16 mouse cellular contexts compared by ENCODE assay signal in genomic region chr15:81847861-81848260, GRCm38 (mm10). TPM values are rescaled to one million over a fixed set of nuclear protein-coding genes. Genes with fewer than 3 reads are reported as not detected.
DNase-seq lines count a peak whose midpoint lies in the region; ATAC-seq and TF ChIP-seq lines count a peak whose summit lies in the region.
"Had no signal": no experiment of that assay in that cellular context is flagged by ENCODE, and none has a peak within 500 bp of the region (broad histone marks: within the 10 kb centered on the region; RNA-seq: fewer than 3 reads in every experiment).

No protein-coding gene starts in this region.

- H3K4me2 ChIP-seq in stomach, embryonic 16.5 days (ENCODE audit: low read depth, low read length): no peak overlapping the region
- H3K4me2 ChIP-seq: embryonic facial prominence, embryonic 13.5 days; forebrain, embryonic 13.5 days; heart, embryonic 12.5 days; hindbrain, embryonic 12.5 days had no signal

- H3K4me1 ChIP-seq in stomach, embryonic 16.5 days (ENCODE audit: control insufficient read depth, insufficient read depth, low read length): no peaks in the 10 kb centered on the region; the same call in 1 of the 2 replicates
- H3K4me1 ChIP-seq: forebrain, embryonic 13.5 days had no signal

- no peak for TF ChIP-seq CTCF in gastrocnemius, adult 2 months (IDR thresholded peaks at IDR 0.05)
- TF ChIP-seq CTCF in layer of hippocampus, adult 2 months (conservative IDR thresholded peaks at IDR 0.05): no peak

- no peaks in the 10 kb centered on the region for H3K9me3 ChIP-seq in stomach, embryonic 16.5 days (replicated peaks; ENCODE audit: control insufficient read depth, low read length)
- H3K9me3 ChIP-seq: embryonic facial prominence, embryonic 13.5 days; forebrain, embryonic 13.5 days; G1E; heart, embryonic 12.5 days; hindbrain, embryonic 12.5 days had no signal

- peaks cover 10% of the 10 kb centered on the region for H3K36me3 ChIP-seq in stomach, embryonic 16.5 days (ENCODE audit: control insufficient read depth, insufficient read depth, low read length)

- peak overlapping the region; percentile 39 for H3K4me3 ChIP-seq in gastrocnemius, adult 2 months
- no peak overlapping the region for H3K4me3 ChIP-seq in layer of hippocampus, adult 2 months
- no peak overlapping the region for H3K4me3 ChIP-seq in stomach, embryonic 16.5 days (replicated peaks; ENCODE audit: low read length)
- H3K4me3 ChIP-seq: embryonic facial prominence, embryonic 13.5 days; forebrain, embryonic 13.5 days; heart, embryonic 12.5 days; hindbrain, embryonic 12.5 days had no signal

- WGBS in stomach, embryonic 16.5 days: 79% methylated on average over 5 of the region's 5 CpGs

- H3K9ac ChIP-seq in stomach, embryonic 16.5 days (ENCODE audit: low read length): 0 out of 2 replicates have a peak overlapping the region, but pooled peaks have one; percentile 7
- H3K9ac ChIP-seq: embryonic facial prominence, embryonic 13.5 days; forebrain, embryonic 13.5 days; forebrain, postnatal 0 days; heart, embryonic 12.5 days; hindbrain, embryonic 12.5 days had no signal

- intact Hi-C loops in gastrocnemius, adult 2 months (cut with DNase I): no loop called here

- ATAC-seq in erythroblast, adult 5-6 weeks (replicated peaks; ENCODE audit: low FRiP score, poor library complexity, severe bottlenecking): 0 out of 2 replicates have a peak, but pooled peaks have one; percentile 10
- ATAC-seq in stomach, embryonic 16.5 days (ENCODE audit: insufficient read depth, low FRiP score): no peak
- ATAC-seq: forebrain, embryonic 13.5 days; forebrain, postnatal 0 days; hindbrain, embryonic 16.5 days had no signal

- H3K27me3 ChIP-seq in stomach, embryonic 16.5 days (ENCODE audit: control insufficient read depth, insufficient read depth, low read length): no peaks in the 10 kb centered on the region
- H3K27me3 ChIP-seq: embryonic facial prominence, embryonic 13.5 days; forebrain, embryonic 13.5 days; heart, embryonic 12.5 days; hindbrain, embryonic 12.5 days had no signal

- DNase-seq in gastrocnemius, adult 2 months: peak; percentile 33
- no peak for DNase-seq in gastrocnemius, adult 18-20 months (ENCODE audit: low spot score)
- no peak for DNase-seq in layer of hippocampus, adult 2 months (ENCODE audit: low spot score in 2 of 2)
- DNase-seq in layer of hippocampus, postnatal 36 days: no peak
- no peak for DNase-seq in frontal cortex, postnatal 36 days (ENCODE audit: low spot score in 2 of 2)
- DNase-seq: adrenal gland, adult 8-10 months; cerebellum, adult 11 months had no signal

- peak overlapping the region; percentile 100 for H3K27ac ChIP-seq in gastrocnemius, adult 2 months
- peak overlapping the region; percentile 4; the same call in 1 of the 2 replicates for H3K27ac ChIP-seq in layer of hippocampus, adult 2 months
- H3K27ac ChIP-seq in stomach, embryonic 16.5 days (ENCODE audit: low read length): no peak overlapping the region
- H3K27ac ChIP-seq: embryonic facial prominence, embryonic 13.5 days; forebrain, embryonic 13.5 days; hindbrain, embryonic 12.5 days had no signal

RNA-seq across cellular contexts. Expression of gene Tob2, which starts 10.7 kb away (rescaled TPM):
- total RNA-seq in gastrocnemius, adult 2 months (2021): 100 to 1,000 TPM; 151 to 205 TPM
- 100 to 1,000 TPM in 1 of 2 experiments, 10 to 100 TPM in 1; 89.1 to 174 TPM for total RNA-seq in gastrocnemius, adult 18-20 months (2021)
- total RNA-seq in layer of hippocampus, adult 2 months (2021): 10 to 100 TPM; 28.6 to 38.4 TPM
- 10 to 100 TPM; 30.5 to 36.4 TPM for total RNA-seq in layer of hippocampus, postnatal 36 days (2021)
- 6.3 and 9.6 TPM in 2 replicates for total RNA-seq in erythroblast, adult 5-6 weeks (2015; ENCODE audit: low replicate concordance)
- 5.3 and 7.2 TPM in 2 replicates for total RNA-seq in erythroblast, adult 5-6 weeks (2017; ENCODE audit: low replicate concordance)
- polyA plus RNA-seq in stomach, embryonic 16.5 days (2015; fragmentation: Nextera tagmentation; extraction: Ambion mirVana): 30.0 and 31.7 TPM in 2 replicates

RNA-seq across cellular contexts. Expression of gene Phf5a, which starts 23.9 kb away (rescaled TPM):
- 10 to 100 TPM; 38.4 to 39.9 TPM for total RNA-seq in gastrocnemius, adult 2 months (2021)
- 10 to 100 TPM; 35.5 to 35.7 TPM for total RNA-seq in gastrocnemius, adult 18-20 months (2021)
- 10 to 100 TPM; 33.0 to 36.8 TPM for total RNA-seq in layer of hippocampus, adult 2 months (2021)
- total RNA-seq in layer of hippocampus, postnatal 36 days (2021): 10 to 100 TPM; 31.2 to 33.5 TPM
- 29.7 and 33.0 TPM in 2 replicates for total RNA-seq in erythroblast, adult 5-6 weeks (2015; ENCODE audit: low replicate concordance)
- 19.8 and 45.9 TPM in 2 replicates for total RNA-seq in erythroblast, adult 5-6 weeks (2017; ENCODE audit: low replicate concordance)
- polyA plus RNA-seq in stomach, embryonic 16.5 days (2015; fragmentation: Nextera tagmentation; extraction: Ambion mirVana): 112 and 120 TPM in 2 replicates

RNA-seq across cellular contexts. Expression of gene Aco2, which starts 24.2 kb away (rescaled TPM):
- 1,000 to 10,000 TPM; 1,155 to 1,439 TPM for total RNA-seq in gastrocnemius, adult 2 months (2021)
- 1,000 to 10,000 TPM; 1,165 to 1,199 TPM for total RNA-seq in gastrocnemius, adult 18-20 months (2021)
- total RNA-seq in layer of hippocampus, adult 2 months (2021): 100 to 1,000 TPM; 442 to 446 TPM
- 100 to 1,000 TPM; 449 to 462 TPM for total RNA-seq in layer of hippocampus, postnatal 36 days (2021)
- total RNA-seq in erythroblast, adult 5-6 weeks (2015; ENCODE audit: low replicate concordance): 16.3 and 37.8 TPM in 2 replicates
- 29.7 and 59.3 TPM in 2 replicates for total RNA-seq in erythroblast, adult 5-6 weeks (2017; ENCODE audit: low replicate concordance)
- polyA plus RNA-seq in stomach, embryonic 16.5 days (2015; fragmentation: Nextera tagmentation; extraction: Ambion mirVana): 190 and 200 TPM in 2 replicates

RNA-seq across cellular contexts. Expression of gene Tef, which starts 45.6 kb away (rescaled TPM):
- total RNA-seq in gastrocnemius, adult 2 months (2021): 100 to 1,000 TPM; 101 to 191 TPM
- 100 to 1,000 TPM; 124 to 160 TPM for total RNA-seq in gastrocnemius, adult 18-20 months (2021)
- 100 to 1,000 TPM; 273 to 304 TPM for total RNA-seq in layer of hippocampus, adult 2 months (2021)
- 100 to 1,000 TPM; 300 to 307 TPM for total RNA-seq in layer of hippocampus, postnatal 36 days (2021)
- 0.38 and 2.3 TPM in 2 replicates for total RNA-seq in erythroblast, adult 5-6 weeks (2015; ENCODE audit: low replicate concordance)
- 0.98 and 2.0 TPM in 2 replicates for total RNA-seq in erythroblast, adult 5-6 weeks (2017; ENCODE audit: low replicate concordance)
- 21.0 and 24.6 TPM in 2 replicates for polyA plus RNA-seq in stomach, embryonic 16.5 days (2015; fragmentation: Nextera tagmentation; extraction: Ambion mirVana)

Comparison
In these comparisons a context has a peak if more than half of its experiments do, and no peak if none do; other contexts are left out.
1. RNA of gene Aco2, which starts 24.2 kb away (total RNA-seq): 1,155 to 1,439 TPM in gastrocnemius, adult 2 months, 1,165 to 1,199 TPM in gastrocnemius, adult 18-20 months, 449 to 462 TPM in layer of hippocampus, postnatal 36 days and 442 to 446 TPM in layer of hippocampus, adult 2 months; 16.3 to 59.3 TPM in erythroblast, adult 5-6 weeks; every median in the first group is over 4 times any median in the second.